Mouse (Mus musculus): ENCODE measurements around the gene Fcor.

The Fcor gene

GRCm38 (mm10) chr8:3671980-3672491, at the start of gene Fcor:
TSS of gene Fcor (minus strand) at chr8:3672362.
- in situ Hi-C loops (cut with MboI, MseI), result loop anchor here (5.0 to 10.0 kb wide), 2 partner anchors 50 to 653 kb away; partner anchors contain the start of genes Ccl25, Elavl1, Pet100 and Xab2

- in situ Hi-C loops (cut with MboI, MseI), result loop anchor here (10.0 kb wide), 1 partner anchor 404 kb away; no protein-coding TSS in a partner anchor
Measured at GRCm38 (mm10) chr8:3721041-3721440, 48.9 kb upstream of the Fcor start.

GRCm38 (mm10) chr8:3720551-3720950, 48.4 kb upstream of the Fcor start, which contains the start of gene Clec4g:
TSS of gene Clec4g (minus strand) at chr8:3720651.
- in situ Hi-C loops (cut with MboI, MseI), result loop anchor here (10.0 kb wide), 1 partner anchor 404 kb away; no protein-coding TSS in a partner anchor

- in situ Hi-C loops (cut with MboI, MseI), result no loop called here
Measured at GRCm38 (mm10) chr8:3718559-3718958, 46.4 kb upstream of the Fcor start.

- in situ Hi-C loops (cut with MboI, MseI), result no loop called here
Measured at GRCm38 (mm10) chr8:3717321-3717954, 45.3 kb upstream of the Fcor start.

GRCm38 (mm10) chr8:3711646-3712045, 39.5 kb upstream of the Fcor start:
- in situ Hi-C loops (cut with MboI, MseI), result no loop called here

- in situ Hi-C loops (cut with MboI, MseI), result no loop called here
Measured at GRCm38 (mm10) chr8:3710312-3710711, 38.1 kb upstream of the Fcor start.

GRCm38 (mm10) chr8:3707611-3708010, 35.4 kb upstream of the Fcor start:
- in situ Hi-C loops (cut with MboI, MseI), result no loop called here

GRCm38 (mm10) chr8:3705711-3706110, 33.5 kb upstream of the Fcor start:
- in situ Hi-C loops (cut with MboI, MseI), result no loop called here

- in situ Hi-C loops (cut with MboI, MseI), result no loop called here
Measured at GRCm38 (mm10) chr8:3701491-3701890, 29.3 kb upstream of the Fcor start.

- in situ Hi-C loops (cut with MboI, MseI), result no loop called here
Measured at GRCm38 (mm10) chr8:3694121-3694520, 22.0 kb upstream of the Fcor start, which contains the start of gene Fcer2a. TSS of gene Fcer2a (minus strand) at chr8:3694175.

GRCm38 (mm10) chr8:3690774-3691173, 18.6 kb upstream of the Fcor start:
- in situ Hi-C loops (cut with MboI, MseI), result no loop called here

- in situ Hi-C loops (cut with MboI, MseI), result no loop called here
Measured at GRCm38 (mm10) chr8:3687537-3687936, 15.4 kb upstream of the Fcor start.

- in situ Hi-C loops (cut with MboI, MseI), result no loop called here
Measured at GRCm38 (mm10) chr8:3685422-3685821, 13.3 kb upstream of the Fcor start.

- in situ Hi-C loops (cut with MboI, MseI), result no loop called here
Measured at GRCm38 (mm10) chr8:3684530-3684929, 12.4 kb upstream of the Fcor start.

GRCm38 (mm10) chr8:3683408-3684176, 11.4 kb upstream of the Fcor start:
- in situ Hi-C loops (cut with MboI, MseI), result no loop called here

- in situ Hi-C loops (cut with MboI, MseI), result no loop called here
Measured at GRCm38 (mm10) chr8:3682435-3682834, 10.3 kb upstream of the Fcor start.

GRCm38 (mm10) chr8:3679656-3680055, 7.5 kb upstream of the Fcor start:
- in situ Hi-C loops (cut with MboI, MseI), result loop anchor here (5.0 to 10.0 kb wide), 3 partner anchors 102 to 645 kb away; partner anchors contain the start of genes Ccl25 and Elavl1

- in situ Hi-C loops (cut with MboI, MseI), result loop anchor here (5.0 to 10.0 kb wide), 3 partner anchors 102 to 646 kb away; partner anchors contain the start of genes Ccl25 and Elavl1
Measured at GRCm38 (mm10) chr8:3679236-3679635, 7.1 kb upstream of the Fcor start.

GRCm38 (mm10) chr8:3678831-3679230, 6.7 kb upstream of the Fcor start:
- in situ Hi-C loops (cut with MboI, MseI), result loop anchor here (5.0 to 10.0 kb wide), 3 partner anchors 102 to 646 kb away; partner anchors contain the start of genes Ccl25 and Elavl1

GRCm38 (mm10) chr8:3676993-3677579, 4.9 kb upstream of the Fcor start:
- in situ Hi-C loops (cut with MboI, MseI), result loop anchor here (5.0 to 10.0 kb wide), 3 partner anchors 100 to 648 kb away; partner anchors contain the start of genes Ccl25 and Elavl1

Measured in regulatory T cell (primary cell).